Mouse (Mus musculus): ENCODE measurements around the gene Eapp.

DNA sequence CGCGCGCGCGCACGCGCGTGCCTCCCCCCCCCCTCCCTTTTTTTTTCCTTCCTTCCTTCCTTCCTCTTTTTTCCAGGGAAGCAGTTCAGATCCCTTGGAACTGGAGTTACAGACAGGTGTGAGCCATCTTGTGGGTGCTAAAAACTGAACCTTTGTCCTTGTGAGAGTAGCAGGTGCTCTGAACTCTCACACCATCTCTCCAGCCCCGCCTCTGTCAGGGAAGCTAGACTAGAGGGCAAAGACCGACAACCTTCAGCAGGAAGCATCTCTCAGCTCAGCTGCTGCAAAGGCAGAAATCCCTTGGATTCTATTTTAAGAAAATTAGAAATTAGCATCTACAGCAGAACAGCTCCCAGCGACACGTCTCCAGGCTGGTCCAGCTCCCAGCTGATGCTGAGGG is 43.4 kb downstream of the Eapp start:
- TF ChIP-seq CHD2 (IDR thresholded peaks at IDR 0.05; ENCODE audit: low read depth, low read length) (no peak), ZC3H11A (IDR thresholded peaks at IDR 0.05; ENCODE audit: borderline replicate concordance, low read depth, low read length) (no peak), ZNF384 (IDR thresholded peaks at IDR 0.05; ENCODE audit: low read depth, low read length) (no peak), HCFC1 (IDR thresholded peaks at IDR 0.05; ENCODE audit: borderline replicate concordance, insufficient read depth, low read length) (no peak)

Data from ES-E14 (cell line).